Mouse (Mus musculus) stomach, embryonic 14.5 days (tissue): ENCODE data around the gene Krt83. TPM values are rescaled to one million over a fixed set of nuclear protein-coding genes. Genes with fewer than 3 reads are reported as not detected.
A peak's percentile ranks its signal among the peaks of the same experiment; 100 is the strongest.
"Not testable (repeated sequence)": the region's sequence is repeated elsewhere in the genome, so short reads cannot be mapped to it uniquely, and the experiment has no call there.

Source experiments
- ATAC-seq: fragments of 200-750 bp; cut with Nextera tagmentation; 2 replicates; pipeline ENCODE4 v1.8.0; 2017; ENCODE audit warnings: low read depth, moderate TSS enrichment; ENCODE audit not compliant: insufficient number of reproducible peaks, insufficient read depth, low FRiP score
- H3K27ac ChIP-seq: fragments of 300-500 bp; sonication (generic); 2 replicates; pipeline ENCODE4 v1.5.1; 2014; ENCODE audit warnings: mild to moderate bottlenecking, low read length, moderate library complexity, mixed read lengths
- H3K27me3 ChIP-seq: fragments of 300-500 bp; sonication (generic); 2 replicates; pipeline ENCODE4 v1.6.1; 2014; ENCODE audit warnings: low read length, control low read depth, mixed read lengths; ENCODE audit not compliant: control insufficient read depth, insufficient read depth
- H3K36me3 ChIP-seq: fragments of 300-500 bp; sonication (generic); 2 replicates; pipeline ENCODE4 v1.6.1; 2014; ENCODE audit warnings: mild to moderate bottlenecking, control low read depth, low read length, moderate library complexity, mixed read lengths; ENCODE audit not compliant: control insufficient read depth, insufficient read depth
- H3K4me1 ChIP-seq: fragments of 300-500 bp; sonication (generic); 2 replicates; pipeline ENCODE4 v1.6.1; 2014; ENCODE audit warnings: low read length, control low read depth, mixed read lengths; ENCODE audit not compliant: control insufficient read depth, insufficient read depth
- H3K4me2 ChIP-seq: fragments of 300-500 bp; sonication (generic); replicated peaks from 2 replicates; pipeline ENCODE4 v1.6.1; 2014; ENCODE audit warnings: low read depth, low read length, control low read depth
- H3K4me3 ChIP-seq: fragments of 300-500 bp; sonication (generic); 2 replicates; pipeline ENCODE4 v1.5.1; 2014; ENCODE audit warnings: low read depth, low read length, control low read depth
- H3K9ac ChIP-seq: fragments of 300-500 bp; sonication (generic); replicated peaks from 2 replicates; pipeline ENCODE4 v1.6.1; 2014; ENCODE audit warnings: low read depth, mild to moderate bottlenecking, control low read depth, low read length, moderate library complexity, mixed read lengths
- H3K9me3 ChIP-seq: fragments of 300-500 bp; sonication (generic); 2 replicates; pipeline ENCODE4 v1.6.1; 2016; ENCODE audit warnings: low read depth, low read length, control low read depth; ENCODE audit not compliant: control insufficient read depth
- WGBS: fragments of 180-500 bp; shearing (Covaris S2); extraction: QIAGEN DNeasy Blood & Tissue Kit; methylation state at CpG from one replicate; pipeline ENCODE4 v1.1.7; 2014; 5-methylcytosine and 5-hydroxymethylcytosine counted together
- polyA plus RNA-seq: library from polyadenylated mRNA; unstranded; fragments of >200 nt; fragmentation: Nextera tagmentation; extraction: Ambion mirVana; gene quantifications from 2 replicates; pipeline ENCODE4 v1.2.1, GENCODE M21; 2014

Krt83 gene
- not detected in 2 replicates for polyA plus RNA-seq

DNA sequence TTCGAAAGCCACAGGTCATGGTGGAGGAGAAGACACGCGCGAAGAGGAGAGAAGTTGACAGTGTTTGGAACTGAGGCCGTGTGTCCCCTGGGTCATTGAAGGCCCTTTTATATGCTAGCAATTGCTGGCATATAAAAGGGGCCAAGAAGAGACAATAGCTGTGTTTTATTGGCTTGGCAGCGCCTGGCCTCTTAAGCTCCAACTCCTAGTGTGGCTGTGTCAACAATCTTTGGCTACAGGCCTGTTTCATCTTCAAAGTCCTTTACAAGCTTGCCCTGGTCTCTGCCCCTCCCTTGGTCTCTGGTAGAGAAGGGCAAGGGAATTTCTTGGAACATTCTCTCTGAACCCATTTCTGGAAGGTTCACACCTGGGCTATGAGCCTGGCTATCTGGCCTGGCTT is at the start of gene Krt83:
TSS of gene Krt83 (minus strand) at position 82 of the 400 bp plus-strand sequence.
- no peak within 1 kb of the TSS for H3K27ac ChIP-seq
- no peaks in the 10 kb centered on the region for H3K9me3 ChIP-seq
- H3K9ac ChIP-seq, result no peak within 1 kb of the TSS
- ATAC-seq, result no peak
- 82% methylated on average over 6 of the region's 6 CpGs for WGBS
- peaks cover 5% of the 10 kb centered on the region for H3K4me1 ChIP-seq
- no peak within 1 kb of the TSS for H3K4me2 ChIP-seq
- H3K4me3 ChIP-seq, result no peak within 1 kb of the TSS
- no peaks in the 10 kb centered on the region for H3K27me3 ChIP-seq
- H3K36me3 ChIP-seq, result no peaks in the 10 kb centered on the region

DNA sequence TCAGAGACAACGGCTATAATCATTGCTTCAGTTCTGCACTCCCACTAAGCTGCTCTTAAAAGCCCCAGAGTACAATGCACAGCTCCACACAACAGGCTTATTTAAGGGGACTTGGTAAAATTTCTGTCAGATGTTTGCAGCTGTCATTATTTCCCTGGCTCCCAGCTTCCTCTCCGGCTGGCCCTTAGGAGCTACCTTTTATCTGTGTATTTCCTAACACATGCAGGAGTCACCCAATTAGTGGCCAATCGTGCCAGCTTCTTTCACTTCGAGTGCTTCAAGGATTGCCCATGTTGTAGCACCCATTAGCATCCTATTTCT is 47.2 kb upstream of the Krt83 start:
- Histone ChIP-seq H3K27me3 (no peaks in the 10 kb centered on the region), H3K4me2 (no peak overlapping the region), H3K9ac (no peak overlapping the region), H3K4me3 (no peak overlapping the region), H3K27ac (peak overlapping the region; percentile 3; the same call in 1 of the 2 replicates), H3K36me3 (no peaks in the 10 kb centered on the region), H3K4me1 (peaks cover 13% of the 10 kb centered on the region; the same call in 1 of the 2 replicates), H3K9me3 (no peaks in the 10 kb centered on the region)
- WGBS, result 44% methylated on average over 4 of the region's 4 CpGs
- peak; percentile 19; the same call in 1 of the 2 replicates for ATAC-seq

GRCm38 (mm10) chr15:101537864-101538579 is 46.7 kb upstream of the Krt83 start:
- Histone ChIP-seq H3K4me3 (no peak overlapping the region), H3K9me3 (no peaks in the 10 kb centered on the region), H3K4me2 (no peak overlapping the region), H3K36me3 (no peaks in the 10 kb centered on the region), H3K4me1 (peaks cover 13% of the 10 kb centered on the region; the same call in 1 of the 2 replicates), H3K27me3 (no peaks in the 10 kb centered on the region), H3K9ac (no peak overlapping the region), H3K27ac (peak overlapping the region; percentile 3; the same call in 1 of the 2 replicates)
- no peak; the same call in none of the 2 replicates for ATAC-seq
- WGBS, result 31% methylated on average over 7 of the region's 7 CpGs

DNA sequence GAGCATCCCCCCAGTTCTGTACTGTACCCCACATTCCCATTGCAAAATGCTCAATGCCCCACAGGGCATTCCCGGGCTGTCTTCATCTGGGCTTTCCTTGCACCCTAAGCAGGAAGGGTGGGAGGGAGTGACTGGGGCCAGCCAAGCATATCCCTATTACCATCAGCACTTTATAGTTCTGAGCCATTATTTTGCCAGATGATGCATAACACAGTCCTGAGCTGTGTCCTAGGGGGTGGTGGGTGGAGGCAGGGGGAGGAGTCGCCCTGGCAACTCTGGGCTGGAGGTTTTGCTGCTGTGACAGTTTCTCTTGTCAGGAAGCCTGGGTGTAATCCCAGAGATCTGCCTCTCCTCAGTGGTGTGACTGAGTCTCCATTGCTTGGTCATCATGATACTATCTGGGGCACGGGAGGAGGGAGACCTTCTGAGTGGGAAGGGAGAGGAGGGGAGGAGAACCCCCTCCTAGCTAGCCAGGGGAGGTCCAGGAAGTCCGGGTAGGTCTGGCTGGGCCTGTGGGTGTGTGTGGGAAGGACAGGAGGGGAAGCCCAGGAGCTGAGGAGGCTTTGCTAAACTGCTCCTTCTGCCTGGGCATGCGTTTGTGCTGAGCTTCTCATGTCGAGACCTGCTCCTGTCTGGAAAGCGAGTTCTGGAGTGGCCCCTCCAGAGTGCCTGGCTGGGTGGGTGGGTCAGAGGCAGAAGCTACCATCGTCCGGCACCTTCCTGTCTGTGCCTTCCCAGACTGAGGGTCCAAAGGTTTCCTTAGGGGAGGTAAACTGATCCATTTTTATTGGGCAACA is 44.9 kb upstream of the Krt83 start:
- Histone ChIP-seq H3K9me3 (no peaks in the 10 kb centered on the region), H3K4me2 (no peak overlapping the region), H3K4me1 (peaks cover 13% of the 10 kb centered on the region; the same call in 1 of the 2 replicates), H3K4me3 (no peak overlapping the region), H3K27ac (no peak overlapping the region; the same call in 1 of the 2 replicates), H3K9ac (no peak overlapping the region), H3K36me3 (no peaks in the 10 kb centered on the region), H3K27me3 (no peaks in the 10 kb centered on the region)
- ATAC-seq, result no peak
- WGBS, result 54% methylated on average over 9 of the region's 9 CpGs

DNA sequence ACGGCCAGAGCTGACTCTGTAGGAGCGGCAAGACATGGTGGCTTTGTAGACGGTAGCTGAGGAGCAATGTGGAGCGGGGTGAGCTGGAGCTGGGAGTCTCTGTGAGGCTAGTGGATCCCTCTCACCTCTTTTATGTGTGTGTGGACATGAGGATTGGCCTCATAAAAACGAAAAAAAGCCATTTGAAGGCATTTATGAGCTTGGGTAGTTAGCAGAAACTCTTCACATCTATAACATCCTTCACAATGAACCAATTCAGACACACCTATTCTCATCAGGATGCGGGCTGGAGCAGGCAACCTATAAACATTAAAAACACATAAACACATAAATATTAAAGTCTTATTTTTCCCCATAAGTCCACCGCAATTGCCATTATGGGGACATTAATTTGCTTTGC is 41.4 kb upstream of the Krt83 start, which contains the start of gene Krt84:
TSS of gene Krt84 (minus strand) at position 101 of the 400 bp plus-strand sequence.
- Histone ChIP-seq H3K9me3 (no peaks in the 10 kb centered on the region), H3K27me3 (no peaks in the 10 kb centered on the region), H3K27ac (no peak within 1 kb of the TSS), H3K4me2 (no peak within 1 kb of the TSS), H3K9ac (no peak within 1 kb of the TSS), H3K4me1 (peaks cover 8% of the 10 kb centered on the region; the same call in 1 of the 2 replicates), H3K4me3 (no peak within 1 kb of the TSS), H3K36me3 (no peaks in the 10 kb centered on the region)
- WGBS, result 81% methylated on average over 7 of the region's 7 CpGs
- no peak for ATAC-seq

DNA sequence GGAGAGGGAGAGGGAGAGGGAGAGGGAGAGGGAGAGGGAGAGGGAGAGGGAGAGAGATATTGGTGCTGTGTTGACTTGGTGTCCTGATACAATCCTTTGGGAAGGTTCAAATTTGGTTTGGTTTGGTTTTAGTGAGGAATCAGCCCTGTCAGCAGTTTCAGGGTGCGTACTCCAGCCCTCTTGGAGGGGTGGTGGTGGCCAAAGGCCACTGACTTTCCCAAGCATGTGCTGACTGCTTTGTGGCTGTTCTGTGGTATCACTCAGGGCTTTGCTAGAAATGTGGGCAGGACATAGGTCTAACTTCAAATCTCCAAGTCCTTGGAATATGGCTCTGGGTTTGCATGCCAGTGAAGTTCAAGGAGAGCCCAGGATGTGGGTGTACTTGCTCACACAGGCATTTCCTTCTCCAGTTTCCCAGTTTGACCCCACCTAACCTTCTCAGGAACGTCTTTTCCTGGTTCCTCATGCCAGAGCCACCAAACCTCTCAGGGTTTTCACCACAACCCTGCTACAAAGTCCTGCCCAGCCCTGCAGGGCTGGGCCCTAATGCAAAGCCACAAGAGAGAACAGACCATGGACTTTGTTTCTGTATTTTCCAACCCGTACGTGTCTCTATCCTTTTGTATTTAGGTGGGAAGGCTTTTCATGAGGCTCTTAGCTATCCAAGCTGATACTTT is 31.4 kb upstream of the Krt83 start:
- H3K4me2 ChIP-seq, result no peak overlapping the region
- H3K36me3 ChIP-seq, result no peaks in the 10 kb centered on the region
- no peak overlapping the region for H3K27ac ChIP-seq
- no peaks in the 10 kb centered on the region for H3K27me3 ChIP-seq
- ATAC-seq, result no peak
- 52% methylated on average over 4 of the region's 4 CpGs for WGBS
- no peak overlapping the region for H3K4me3 ChIP-seq
- H3K9me3 ChIP-seq, result no peaks in the 10 kb centered on the region
- no peaks in the 10 kb centered on the region for H3K4me1 ChIP-seq
- no peak overlapping the region for H3K9ac ChIP-seq

DNA sequence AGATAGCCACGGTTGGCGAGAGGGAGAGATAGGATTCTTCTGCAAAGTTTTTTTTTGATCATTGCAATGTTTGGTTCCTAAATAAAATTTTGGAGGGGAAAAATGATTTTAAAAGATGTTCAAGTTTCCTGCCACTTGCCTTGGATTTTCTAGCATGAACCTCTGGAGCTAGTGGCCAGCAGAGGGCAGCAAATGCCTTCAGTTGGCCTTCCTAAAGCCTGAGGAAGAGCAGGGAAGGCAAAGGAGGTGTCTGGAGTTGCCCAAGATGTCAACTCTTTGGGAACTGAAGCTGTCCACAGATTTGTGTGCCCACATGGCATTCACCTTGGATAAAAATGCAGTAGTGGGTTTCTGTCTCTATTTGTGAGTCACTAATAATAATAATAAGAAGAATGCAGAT is 28.5 kb upstream of the Krt83 start:
- no peaks in the 10 kb centered on the region for H3K4me1 ChIP-seq
- no peaks in the 10 kb centered on the region for H3K9me3 ChIP-seq
- H3K4me3 ChIP-seq, result no peak overlapping the region
- no peak for ATAC-seq
- no peak overlapping the region for H3K9ac ChIP-seq
- WGBS, result 20% methylated on average over 2 of the region's 2 CpGs
- no peak overlapping the region for H3K4me2 ChIP-seq
- H3K36me3 ChIP-seq, result no peaks in the 10 kb centered on the region
- H3K27ac ChIP-seq, result no peak overlapping the region
- H3K27me3 ChIP-seq, result no peaks in the 10 kb centered on the region

DNA sequence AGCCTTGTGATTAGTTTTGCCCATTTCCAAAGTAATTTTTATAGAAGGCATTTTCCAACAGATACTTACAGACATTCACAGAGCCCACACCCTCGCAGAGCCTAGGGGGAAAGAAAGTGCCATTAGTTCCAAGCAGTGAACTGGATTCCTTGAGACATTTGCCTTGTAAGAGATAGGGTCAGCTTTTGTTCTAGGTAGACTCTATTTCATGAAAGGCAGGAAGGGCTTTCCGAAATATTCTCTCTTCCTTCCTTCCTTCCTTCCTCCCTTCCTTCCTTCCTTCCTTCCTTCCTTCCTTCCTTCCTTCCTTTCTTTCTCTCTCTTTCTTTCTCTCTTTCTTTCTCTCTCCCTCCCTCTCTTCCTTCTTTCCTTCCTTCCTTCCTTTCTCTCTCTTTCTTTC is 25.8 kb upstream of the Krt83 start, which contains the start of gene Gm49425:
TSS of gene Gm49425 (minus strand) at position 101 of the 400 bp plus-strand sequence.
- H3K27me3 ChIP-seq, H3K36me3 ChIP-seq, H3K9ac ChIP-seq, ATAC-seq, H3K4me3 ChIP-seq, H3K9me3 ChIP-seq, H3K4me2 ChIP-seq, H3K4me1 ChIP-seq, H3K27ac ChIP-seq: not testable (repeated sequence)
- 71% methylated on average over 2 of the region's 2 CpGs for WGBS
